Mouse (Mus musculus) intestine, embryonic 15.5 days (tissue): ENCODE measurements around the gene Pip4k2c. TPM values are rescaled to one million over a fixed set of nuclear protein-coding genes. Genes with fewer than 3 reads are reported as not detected.

ENCODE experiments used
- ATAC-seq: fragments of 200-750 bp; cut with Nextera tagmentation; 2 replicates; pipeline ENCODE4 v1.8.0; 2017; ENCODE audit warnings: moderate TSS enrichment, moderate library complexity
- H3K27ac ChIP-seq: fragments of 300-500 bp; sonication (generic); 2 replicates; pipeline ENCODE4 v1.5.1; 2015; ENCODE audit warnings: mild to moderate bottlenecking, inconsistent platforms
- H3K27me3 ChIP-seq: fragments of 300-500 bp; sonication (generic); replicated peaks from 2 replicates; pipeline ENCODE4 v1.6.1; 2015; ENCODE audit warnings: inconsistent platforms
- H3K36me3 ChIP-seq: fragments of 300-500 bp; sonication (generic); 2 replicates; pipeline ENCODE4 v1.6.1; 2015; ENCODE audit warnings: inconsistent platforms
- H3K4me1 ChIP-seq: fragments of 300-500 bp; sonication (generic); replicated peaks from 2 replicates; pipeline ENCODE4 v1.6.1; 2015; ENCODE audit warnings: inconsistent platforms
- H3K4me2 ChIP-seq: fragments of 300-500 bp; sonication (generic); replicated peaks from 2 replicates; pipeline ENCODE4 v1.6.1; 2015; ENCODE audit warnings: mild to moderate bottlenecking, inconsistent platforms
- H3K4me3 ChIP-seq: fragments of 300-500 bp; sonication (generic); replicated peaks from 2 replicates; pipeline ENCODE4 v1.5.1; 2015; ENCODE audit warnings: inconsistent platforms
- H3K9ac ChIP-seq: fragments of 300-500 bp; sonication (generic); 2 replicates; pipeline ENCODE4 v1.6.1; 2015; ENCODE audit warnings: inconsistent platforms
- H3K9me3 ChIP-seq: fragments of 300-500 bp; sonication (generic); 2 replicates; pipeline ENCODE4 v1.6.1; 2016; ENCODE audit warnings: inconsistent platforms
- WGBS: fragments of 180-500 bp; shearing (Covaris S2); methylation state at CpG from one replicate; pipeline ENCODE4 v1.1.7; 2015; 5-methylcytosine and 5-hydroxymethylcytosine counted together
- polyA plus RNA-seq: library from polyadenylated mRNA; unstranded; fragments of >200 nt; fragmentation: Nextera tagmentation; extraction: Ambion mirVana; gene quantifications from 2 replicates; pipeline ENCODE4 v1.2.1, GENCODE M21; 2015

The Pip4k2c gene
- polyA plus RNA-seq, 1 experiment from 2014 or later: 35.0 TPM

DNA sequence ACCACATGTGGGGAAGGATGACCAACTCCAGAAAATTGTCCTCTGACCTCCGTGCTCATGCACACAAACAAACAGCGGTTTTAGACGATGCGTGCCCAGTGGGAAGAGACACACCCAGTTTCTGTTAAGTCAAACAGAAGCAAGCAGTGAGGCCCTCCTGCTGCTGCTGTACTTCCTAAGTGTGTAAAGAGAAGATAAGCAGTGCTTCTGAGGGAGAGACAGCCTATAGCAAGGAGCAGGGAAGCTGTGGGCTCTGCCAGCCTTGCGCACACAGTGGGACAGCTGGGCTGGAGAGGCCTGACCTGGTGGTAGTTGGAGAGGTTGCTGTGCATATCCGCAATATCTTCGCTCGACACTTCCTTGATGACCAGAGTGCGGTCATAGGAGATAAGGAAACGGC is 6.0 kb downstream of the Pip4k2c start:
- Histone ChIP-seq H3K36me3 (peaks cover 15% of the 10 kb centered on the region), H3K4me1 (peaks cover 4% of the 10 kb centered on the region; the same call in 1 of the 2 replicates)
- ATAC-seq: peak; percentile 83

GRCm38 (mm10) chr10:127204589-127204988 is 6.8 kb downstream of the Pip4k2c start:
- no peak overlapping the region for H3K27ac ChIP-seq
- no peak overlapping the region for H3K9ac ChIP-seq
- H3K27me3 ChIP-seq: no peaks in the 10 kb centered on the region
- WGBS: 89% methylated on average over 5 of the region's 5 CpGs
- no peak for ATAC-seq
- H3K36me3 ChIP-seq: peaks cover 15% of the 10 kb centered on the region
- no peaks in the 10 kb centered on the region for H3K9me3 ChIP-seq
- no peaks in the 10 kb centered on the region for H3K4me1 ChIP-seq
- H3K4me3 ChIP-seq: no peak overlapping the region
- no peak overlapping the region for H3K4me2 ChIP-seq

More for the DNA sequence above, 6.0 kb downstream of the Pip4k2c start:
- H3K9me3 ChIP-seq: no peaks in the 10 kb centered on the region
- H3K27me3 ChIP-seq: no peaks in the 10 kb centered on the region
- H3K4me3 ChIP-seq: no peak overlapping the region
- no peak overlapping the region for H3K9ac ChIP-seq
- WGBS: 81% methylated on average over 10 of the region's 10 CpGs
- H3K27ac ChIP-seq: no peak overlapping the region
- no peak overlapping the region for H3K4me2 ChIP-seq

DNA sequence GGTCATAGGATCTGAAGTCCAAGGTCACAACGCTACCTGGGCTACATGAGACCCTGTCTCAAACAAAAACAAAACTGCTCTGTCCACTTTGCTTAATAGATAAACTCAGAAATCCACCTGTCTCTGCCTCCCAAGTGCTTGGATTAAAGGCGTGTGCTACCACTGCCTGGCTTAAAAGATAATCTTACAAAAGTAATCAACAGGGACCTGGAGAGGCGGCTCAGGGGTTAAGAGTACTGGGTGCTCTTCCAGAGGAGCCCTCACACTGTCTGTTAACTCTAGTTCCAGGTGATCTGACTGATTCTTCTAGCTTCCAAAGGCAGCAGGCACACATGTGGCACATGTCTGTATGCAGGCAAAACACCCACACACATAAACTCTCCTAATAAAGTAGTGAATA is 8.3 kb downstream of the Pip4k2c start:
- ATAC-seq: peak; percentile 60; the same call in 1 of the 2 replicates
- Histone ChIP-seq H3K4me3 (no peak overlapping the region), H3K4me1 (no peaks in the 10 kb centered on the region), H3K9ac (no peak overlapping the region), H3K9me3 (no peaks in the 10 kb centered on the region), H3K27me3 (no peaks in the 10 kb centered on the region), H3K36me3 (peaks cover 20% of the 10 kb centered on the region), H3K4me2 (no peak overlapping the region), H3K27ac (no peak overlapping the region)
- 89% methylated on average over 3 of the region's 3 CpGs for WGBS

DNA sequence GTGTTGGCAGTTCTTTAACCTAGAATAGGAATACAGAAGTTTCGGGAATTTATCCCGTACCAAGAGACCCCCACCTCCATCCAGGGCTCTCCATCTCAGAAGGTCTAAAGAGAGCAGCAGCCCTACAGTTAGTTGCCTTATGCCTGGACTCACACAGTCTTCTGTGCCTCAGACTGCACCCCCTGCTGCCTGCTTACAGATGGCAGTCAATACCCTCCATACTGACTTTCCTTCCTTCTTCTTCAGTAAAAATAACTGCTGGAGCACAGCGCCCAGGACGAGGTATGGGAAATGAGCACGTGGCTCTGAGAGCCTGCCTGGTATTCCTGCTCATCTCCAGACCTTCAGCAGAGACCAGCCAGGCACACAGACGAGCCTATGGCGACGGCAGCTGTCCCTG is 11.1 kb downstream of the Pip4k2c start:
- Histone ChIP-seq H3K36me3 (peaks cover 19% of the 10 kb centered on the region), H3K27ac (no peak overlapping the region), H3K4me2 (no peak overlapping the region), H3K4me1 (peaks cover 3% of the 10 kb centered on the region; the same call in 1 of the 2 replicates), H3K27me3 (no peaks in the 10 kb centered on the region), H3K4me3 (no peak overlapping the region), H3K9ac (no peak overlapping the region), H3K9me3 (no peaks in the 10 kb centered on the region)
- ATAC-seq: no peak
- 80% methylated on average over 8 of the region's 8 CpGs for WGBS

DNA sequence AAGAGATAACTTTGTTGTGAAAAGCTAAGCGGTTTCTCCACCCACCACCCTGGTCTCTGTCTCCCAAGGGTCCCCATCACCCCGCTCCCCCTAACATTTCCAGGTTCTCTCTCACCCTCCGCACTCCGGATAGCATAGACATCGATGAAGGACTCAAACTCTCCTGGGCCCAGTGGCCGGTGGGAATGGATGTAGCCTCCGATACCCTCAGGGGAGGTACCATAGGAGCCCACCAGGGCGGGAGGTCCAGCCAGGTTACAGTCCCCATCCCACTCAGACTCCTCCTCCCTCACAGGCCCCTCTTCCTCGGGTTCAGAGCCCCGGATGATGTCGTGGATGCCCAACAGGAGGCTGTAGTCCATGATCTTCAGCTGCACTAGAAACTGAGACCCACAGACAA is 11.9 kb downstream of the Pip4k2c start:
- H3K9ac ChIP-seq: no peak overlapping the region

GRCm38 (mm10) chr10:127199068-127199467 is 12.3 kb downstream of the Pip4k2c start:
- no peaks in the 10 kb centered on the region for H3K27me3 ChIP-seq
- no peaks in the 10 kb centered on the region for H3K9me3 ChIP-seq
- WGBS: 68% methylated on average over 5 of the region's 5 CpGs
- no peak overlapping the region for H3K4me3 ChIP-seq
- no peak overlapping the region for H3K9ac ChIP-seq
- peaks cover 15% of the 10 kb centered on the region; the same call in 1 of the 2 replicates for H3K4me1 ChIP-seq
- no peak overlapping the region for H3K27ac ChIP-seq
- ATAC-seq: no peak
- H3K36me3 ChIP-seq: peaks cover 15% of the 10 kb centered on the region; the same call in 1 of the 2 replicates
- H3K4me2 ChIP-seq: no peak overlapping the region

More for the DNA sequence above, 11.9 kb downstream of the Pip4k2c start:
- no peak for ATAC-seq
- Histone ChIP-seq H3K27me3 (no peaks in the 10 kb centered on the region), H3K9me3 (no peaks in the 10 kb centered on the region), H3K4me2 (no peak overlapping the region), H3K27ac (no peak overlapping the region), H3K4me1 (peaks cover 11% of the 10 kb centered on the region; the same call in 1 of the 2 replicates), H3K36me3 (peaks cover 15% of the 10 kb centered on the region; the same call in 1 of the 2 replicates), H3K4me3 (no peak overlapping the region)
- 87% methylated on average over 11 of the region's 11 CpGs for WGBS

- ATAC-seq: no peak
- peaks cover 11% of the 10 kb centered on the region; the same call in 1 of the 2 replicates for H3K36me3 ChIP-seq
- no peaks in the 10 kb centered on the region for H3K9me3 ChIP-seq
- no peak overlapping the region for H3K9ac ChIP-seq
- no peaks in the 10 kb centered on the region for H3K27me3 ChIP-seq
- H3K4me2 ChIP-seq: no peak overlapping the region
- no peak overlapping the region for H3K4me3 ChIP-seq
- H3K27ac ChIP-seq: no peak overlapping the region
- 50% methylated on average over 2 of the region's 2 CpGs for WGBS
- peaks cover 15% of the 10 kb centered on the region; the same call in 1 of the 2 replicates for H3K4me1 ChIP-seq
Measured at GRCm38 (mm10) chr10:127198492-127198891, 12.9 kb downstream of the Pip4k2c start.

DNA sequence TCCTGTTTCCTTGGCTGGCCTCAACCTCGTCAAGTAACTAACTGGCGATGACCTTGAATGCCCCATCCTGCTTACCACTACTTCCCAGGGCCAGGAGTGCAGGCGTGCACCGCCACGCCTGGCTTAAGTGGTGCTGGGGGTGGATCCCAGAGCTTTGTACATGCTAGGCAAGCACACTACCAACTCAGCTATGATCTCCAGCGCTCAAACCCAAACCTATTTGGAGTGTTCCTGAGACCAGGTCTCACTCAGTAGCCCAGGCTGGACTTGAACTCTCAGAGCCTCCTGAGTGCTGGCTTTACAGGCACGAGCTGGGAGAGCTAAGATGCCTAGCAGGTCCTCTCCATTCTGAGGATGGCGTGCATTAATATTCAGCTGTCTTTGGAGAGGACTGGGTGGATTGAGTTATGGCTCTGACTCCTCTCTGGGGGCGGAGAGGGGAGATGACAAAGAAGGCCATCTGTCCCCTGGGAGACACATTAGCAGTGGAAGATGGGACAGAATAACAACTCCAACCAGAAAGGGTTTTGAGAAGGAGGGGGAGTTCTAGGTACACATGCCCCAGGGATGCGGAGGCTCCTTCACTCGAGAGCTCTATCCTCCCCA is 13.8 kb downstream of the Pip4k2c start:
- no peak overlapping the region for H3K4me3 ChIP-seq
- 84% methylated on average over 11 of the region's 11 CpGs for WGBS
- H3K4me1 ChIP-seq: peaks cover 15% of the 10 kb centered on the region; the same call in 1 of the 2 replicates
- ATAC-seq: no peak
- no peaks in the 10 kb centered on the region for H3K27me3 ChIP-seq
- H3K9me3 ChIP-seq: no peaks in the 10 kb centered on the region
- peak overlapping the region; percentile 25; the same call in 1 of the 2 replicates for H3K27ac ChIP-seq
- no peak overlapping the region for H3K4me2 ChIP-seq
- no peak overlapping the region for H3K9ac ChIP-seq
- H3K36me3 ChIP-seq: peaks cover 7% of the 10 kb centered on the region; the same call in 1 of the 2 replicates

- Histone ChIP-seq H3K27ac (peak overlapping the region; percentile 25; the same call in 1 of the 2 replicates), H3K36me3 (0 out of 2 replicates have a peak, but pooled peaks cover 9% of the 10 kb centered on the region), H3K4me1 (peaks cover 15% of the 10 kb centered on the region; the same call in 1 of the 2 replicates), H3K9me3 (no peaks in the 10 kb centered on the region), H3K4me2 (no peak overlapping the region), H3K4me3 (no peak overlapping the region), H3K27me3 (no peaks in the 10 kb centered on the region), H3K9ac (no peak overlapping the region)
- WGBS: 84% methylated on average over 8 of the region's 8 CpGs
- ATAC-seq: no peak
Measured at GRCm38 (mm10) chr10:127197104-127197503, 14.3 kb downstream of the Pip4k2c start.

DNA sequence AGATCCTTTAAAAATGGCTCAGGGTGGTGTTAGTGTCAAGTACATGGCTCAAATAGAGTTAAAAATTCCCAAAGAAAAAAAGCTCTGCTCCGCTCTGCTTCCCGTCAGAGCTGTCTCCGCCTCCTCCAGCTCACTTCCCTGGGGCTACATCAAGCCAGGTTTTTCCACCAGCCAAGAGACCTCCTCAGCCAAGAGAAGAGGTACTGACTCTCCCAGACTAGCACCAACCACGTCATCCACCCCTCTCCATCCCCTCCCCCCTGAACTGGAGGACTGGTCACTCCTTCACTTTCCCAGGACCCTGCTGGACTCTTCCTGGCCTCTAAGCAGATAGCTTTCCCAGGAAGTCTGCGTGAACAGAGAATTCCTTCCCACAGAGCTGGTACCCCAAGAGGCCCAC is 15.0 kb downstream of the Pip4k2c start:
- no peaks in the 10 kb centered on the region for H3K9me3 ChIP-seq
- peak overlapping the region; percentile 92 for H3K4me3 ChIP-seq
- H3K4me2 ChIP-seq: peak overlapping the region; percentile 93
- no peaks in the 10 kb centered on the region for H3K27me3 ChIP-seq
- WGBS: 8% methylated on average over 5 of the region's 5 CpGs
- H3K4me1 ChIP-seq: peaks cover 15% of the 10 kb centered on the region; the same call in 1 of the 2 replicates
- H3K36me3 ChIP-seq: 0 out of 2 replicates have a peak, but pooled peaks cover 9% of the 10 kb centered on the region
- ATAC-seq: peak; percentile 68
- no peak overlapping the region for H3K9ac ChIP-seq
- H3K27ac ChIP-seq: peak overlapping the region; percentile 92

GRCm38 (mm10) chr10:127195328-127196129 is 15.9 kb downstream of the Pip4k2c start, which contains the start of gene Dtx3:
TSS of gene Dtx3 (minus strand) at chr10:127195728.
- under 1% methylated on average over 41 of the region's 47 CpGs for WGBS
- H3K36me3 ChIP-seq: peaks cover 9% of the 10 kb centered on the region; the same call in 1 of the 2 replicates
- peak within 1 kb of the TSS; percentile 84 for H3K9ac ChIP-seq
- H3K27ac ChIP-seq: peak within 1 kb of the TSS; percentile 92
- peak within 1 kb of the TSS; percentile 92 for H3K4me3 ChIP-seq
- H3K4me1 ChIP-seq: peaks cover 21% of the 10 kb centered on the region; the same call in 1 of the 2 replicates
- ATAC-seq: peak; percentile 64
- H3K4me2 ChIP-seq: peak within 1 kb of the TSS; percentile 93
- H3K9me3 ChIP-seq: no peaks in the 10 kb centered on the region
- H3K27me3 ChIP-seq: no peaks in the 10 kb centered on the region
